Mouse (Mus musculus) limb, embryonic 12.5 days (tissue): ENCODE data around the gene Ptrh2. TPM values are rescaled to one million over a fixed set of nuclear protein-coding genes. Genes with fewer than 3 reads are reported as not detected.

Experiments used
- ATAC-seq: fragments of 200-750 bp; cut with Nextera tagmentation; 2 replicates; pipeline ENCODE4 v1.8.0; 2017; ENCODE audit warnings: low read depth, moderate TSS enrichment; ENCODE audit not compliant: insufficient number of reproducible peaks, insufficient read depth, low FRiP score, low TSS enrichment
- H3K27ac ChIP-seq: fragments of 300-500 bp; sonication (generic); 2 replicates; pipeline ENCODE4 v1.5.1; 2016; ENCODE audit warnings: mild to moderate bottlenecking, moderate library complexity
- H3K27me3 ChIP-seq: fragments of 300-500 bp; sonication (generic); 2 replicates; pipeline ENCODE4 v1.6.1; 2016; ENCODE audit warnings: mild to moderate bottlenecking, moderate library complexity
- H3K36me3 ChIP-seq: fragments of 300-500 bp; sonication (generic); 2 replicates; pipeline ENCODE4 v1.6.1; 2016; ENCODE audit warnings: mild to moderate bottlenecking, moderate library complexity
- H3K4me1 ChIP-seq: fragments of 300-500 bp; sonication (generic); replicated peaks from 2 replicates; pipeline ENCODE4 v1.6.1; 2016
- H3K4me2 ChIP-seq: fragments of 300-500 bp; sonication (generic); 2 replicates; pipeline ENCODE4 v1.6.1; 2016; ENCODE audit warnings: mild to moderate bottlenecking, moderate library complexity
- H3K4me3 ChIP-seq: fragments of 300-500 bp; sonication (generic); replicated peaks from 2 replicates; pipeline ENCODE4 v1.5.1; 2016; ENCODE audit warnings: mild to moderate bottlenecking
- H3K9ac ChIP-seq: fragments of 300-500 bp; sonication (generic); replicated peaks from 2 replicates; pipeline ENCODE4 v1.6.1; 2016; ENCODE audit warnings: mild to moderate bottlenecking, moderate library complexity
- H3K9me3 ChIP-seq: fragments of 300-500 bp; sonication (generic); 2 replicates; pipeline ENCODE4 v1.6.1; 2016; ENCODE audit warnings: mild to moderate bottlenecking, moderate library complexity
- WGBS: fragments of 180-500 bp; shearing (Covaris S2); methylation state at CpG from one replicate; pipeline ENCODE4 v1.1.7; 2016; 5-methylcytosine and 5-hydroxymethylcytosine counted together
- polyA plus RNA-seq: library from polyadenylated mRNA; unstranded; fragments of >200 nt; fragmentation: Nextera tagmentation; extraction: Ambion mirVana; gene quantifications from 2 replicates; pipeline ENCODE4 v1.2.1, GENCODE M21; 2016

Ptrh2 gene
- polyA plus RNA-seq, result 40.4 and 42.9 TPM in 2 replicates

DNA sequence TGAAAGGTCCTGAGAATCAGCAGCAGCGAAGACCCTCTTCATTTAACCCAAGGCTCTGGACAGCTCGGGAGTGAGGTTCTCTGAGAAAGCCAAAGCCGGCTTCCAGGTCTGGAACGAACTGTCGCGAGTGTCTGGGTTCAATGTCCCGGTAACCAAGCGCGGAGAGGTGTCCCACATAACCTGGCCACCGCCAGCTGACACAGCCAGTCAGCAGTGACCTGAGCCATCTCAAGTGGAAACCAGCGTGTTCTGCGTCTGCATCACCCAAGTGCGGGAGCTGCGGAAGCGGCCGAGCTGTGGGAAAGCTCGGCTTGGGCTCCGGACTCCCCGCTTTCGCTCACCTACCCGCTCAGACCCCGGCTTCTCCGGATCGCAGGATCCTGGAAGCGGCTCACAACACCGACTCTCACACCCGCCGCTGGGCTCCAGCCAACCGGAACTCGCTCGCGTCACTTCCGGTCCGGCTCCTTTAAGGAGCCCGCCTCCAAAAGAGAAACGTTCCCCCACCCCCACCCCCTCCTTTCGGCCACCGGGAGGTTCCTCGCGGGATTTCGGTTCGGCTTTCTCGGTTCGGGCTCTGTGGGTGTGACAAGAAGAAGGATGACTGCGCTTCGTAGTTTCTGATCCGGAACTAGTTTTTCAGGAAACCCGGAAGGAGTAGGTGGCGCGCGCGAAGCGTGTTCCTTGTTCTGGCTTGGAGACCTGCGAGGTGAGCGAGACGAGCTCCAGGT, at the start of gene Ptrh2, which contains the start of gene Vmp1:
Ptrh2 (plus strand) TSS at position 591 of the 731 bp plus-strand sequence.
Vmp1 (minus strand) TSS at position 442 of the 731 bp plus-strand sequence.
- peak; percentile 94 for ATAC-seq
- peaks cover 20% of the 10 kb centered on the region for H3K36me3 ChIP-seq
- no peaks in the 10 kb centered on the region for H3K9me3 ChIP-seq
- H3K27me3 ChIP-seq, result no peaks in the 10 kb centered on the region
- H3K4me2 ChIP-seq, result peak within 1 kb of the TSS; percentile 75
- peaks cover 21% of the 10 kb centered on the region for H3K4me1 ChIP-seq
- H3K4me3 ChIP-seq, result peak within 1 kb of the TSS; percentile 79
- peak within 1 kb of the TSS; percentile 83 for H3K9ac ChIP-seq
- under 1% methylated on average over 56 of the region's 56 CpGs for WGBS
- H3K27ac ChIP-seq, result peak within 1 kb of the TSS; percentile 91

GRCm38 (mm10) chr11:86634396-86634795, 49.4 kb upstream of the Ptrh2 start:
- H3K27ac ChIP-seq, result no peak overlapping the region
- H3K36me3 ChIP-seq, result peaks cover 17% of the 10 kb centered on the region; the same call in 1 of the 2 replicates
- no peaks in the 10 kb centered on the region for H3K9me3 ChIP-seq
- no peak overlapping the region for H3K4me2 ChIP-seq
- no peaks in the 10 kb centered on the region for H3K27me3 ChIP-seq
- 93% methylated on average over 6 of the region's 6 CpGs for WGBS
- no peaks in the 10 kb centered on the region for H3K4me1 ChIP-seq
- no peak for ATAC-seq
- H3K4me3 ChIP-seq, result no peak overlapping the region
- H3K9ac ChIP-seq, result no peak overlapping the region

DNA sequence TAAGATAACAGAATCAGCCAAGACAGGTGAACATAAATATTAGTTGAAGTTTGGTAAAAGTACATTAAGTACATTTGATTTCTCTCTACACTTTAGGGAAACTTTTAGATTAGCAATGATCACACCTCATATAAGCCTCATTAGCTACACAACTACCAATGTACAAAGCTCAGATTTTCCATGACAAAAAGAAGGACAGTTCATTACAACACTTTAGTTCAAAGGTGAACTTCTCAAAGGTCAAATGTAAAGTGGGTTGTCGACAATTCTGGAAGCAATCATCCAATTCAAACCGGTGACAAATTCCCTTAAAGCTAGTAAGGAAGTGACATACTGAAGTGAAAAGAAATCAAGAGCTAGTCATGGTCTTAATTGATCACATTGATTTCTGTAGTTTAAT, 46.1 kb upstream of the Ptrh2 start:
- H3K27me3 ChIP-seq, result no peaks in the 10 kb centered on the region
- WGBS, result 64% methylated on average over 2 of the region's 2 CpGs
- H3K27ac ChIP-seq, result no peak overlapping the region
- H3K4me3 ChIP-seq, result no peak overlapping the region
- H3K9ac ChIP-seq, result no peak overlapping the region
- no peaks in the 10 kb centered on the region for H3K4me1 ChIP-seq
- ATAC-seq, result no peak
- H3K36me3 ChIP-seq, result peaks cover 23% of the 10 kb centered on the region
- no peak overlapping the region for H3K4me2 ChIP-seq
- H3K9me3 ChIP-seq, result no peaks in the 10 kb centered on the region

DNA sequence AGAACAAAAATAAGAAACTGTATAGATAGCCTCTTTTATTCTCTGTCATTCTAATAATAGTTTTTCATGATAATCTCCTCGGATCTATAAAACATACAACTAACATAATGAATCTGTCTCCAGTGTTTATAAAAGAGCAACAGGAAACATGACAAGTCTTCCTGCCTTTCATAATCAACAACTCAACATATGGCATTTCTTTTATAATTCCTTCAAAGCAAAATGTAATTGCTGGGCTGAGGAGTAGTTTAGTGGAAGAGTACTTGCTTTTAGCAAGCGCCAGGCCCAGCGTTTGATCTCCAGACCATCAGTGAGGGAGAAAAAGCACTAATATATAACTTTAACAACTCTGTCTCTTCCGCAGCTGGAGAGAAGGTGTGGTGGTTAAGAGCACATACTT, 42.1 kb upstream of the Ptrh2 start:
- 71% methylated on average over 4 of the region's 4 CpGs for WGBS
- Histone ChIP-seq H3K27ac (no peak overlapping the region), H3K4me2 (no peak overlapping the region), H3K4me1 (0 out of 2 replicates have a peak, but pooled peaks cover 3% of the 10 kb centered on the region), H3K27me3 (no peaks in the 10 kb centered on the region), H3K9ac (no peak overlapping the region), H3K4me3 (no peak overlapping the region), H3K36me3 (peaks cover 22% of the 10 kb centered on the region), H3K9me3 (no peaks in the 10 kb centered on the region)
- no peak for ATAC-seq

DNA sequence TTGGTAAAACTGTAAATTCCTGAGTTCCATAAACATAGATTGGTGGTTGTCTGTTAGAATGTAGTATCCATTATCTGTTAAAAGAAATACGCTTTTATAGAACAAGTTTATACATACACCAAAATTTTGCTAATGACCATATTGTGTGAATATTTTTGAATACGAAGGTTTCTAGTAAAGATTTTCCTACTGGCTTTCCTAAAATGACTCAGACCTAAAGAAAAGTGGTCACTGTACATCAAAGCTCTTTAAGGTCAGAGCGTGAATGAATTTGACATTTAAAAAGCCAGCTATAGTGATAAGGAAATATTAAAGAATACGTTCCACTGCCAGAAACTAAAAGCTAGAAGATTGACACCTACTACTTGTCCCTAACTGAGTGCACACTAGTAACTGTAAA, 39.2 kb upstream of the Ptrh2 start:
- Histone ChIP-seq H3K4me1 (peaks cover 7% of the 10 kb centered on the region), H3K4me3 (no peak overlapping the region), H3K4me2 (no peak overlapping the region), H3K27ac (no peak overlapping the region), H3K27me3 (no peaks in the 10 kb centered on the region), H3K9ac (no peak overlapping the region), H3K9me3 (no peaks in the 10 kb centered on the region), H3K36me3 (peaks cover 22% of the 10 kb centered on the region)
- ATAC-seq, result no peak
- WGBS, result 97% methylated on average over 4 of the region's 4 CpGs

- WGBS, result 69% methylated on average over 7 of the region's 7 CpGs
- H3K4me2 ChIP-seq, result no peak overlapping the region
Measured at GRCm38 (mm10) chr11:86646136-86646834, 37.5 kb upstream of the Ptrh2 start.

GRCm38 (mm10) chr11:86646885-86647459, 36.8 kb upstream of the Ptrh2 start:
- Histone ChIP-seq H3K27me3 (no peaks in the 10 kb centered on the region), H3K9me3 (no peaks in the 10 kb centered on the region), H3K4me3 (no peak overlapping the region), H3K27ac (0 out of 2 replicates have a peak overlapping the region, but pooled peaks have one; percentile 2), H3K9ac (no peak overlapping the region), H3K4me1 (peaks cover 7% of the 10 kb centered on the region), H3K4me2 (no peak overlapping the region), H3K36me3 (peaks cover 16% of the 10 kb centered on the region)
- 93% methylated on average over 3 of the region's 3 CpGs for WGBS
- ATAC-seq, result no peak

More at GRCm38 (mm10) chr11:86646136-86646834, 37.5 kb upstream of the Ptrh2 start:
- no peak overlapping the region for H3K4me3 ChIP-seq
- H3K9ac ChIP-seq, result no peak overlapping the region
- H3K9me3 ChIP-seq, result no peaks in the 10 kb centered on the region
- peaks cover 16% of the 10 kb centered on the region for H3K36me3 ChIP-seq
- ATAC-seq, result no peak
- 0 out of 2 replicates have a peak overlapping the region, but pooled peaks have one; percentile 2 for H3K27ac ChIP-seq
- H3K27me3 ChIP-seq, result no peaks in the 10 kb centered on the region
- H3K4me1 ChIP-seq, result peaks cover 7% of the 10 kb centered on the region

DNA sequence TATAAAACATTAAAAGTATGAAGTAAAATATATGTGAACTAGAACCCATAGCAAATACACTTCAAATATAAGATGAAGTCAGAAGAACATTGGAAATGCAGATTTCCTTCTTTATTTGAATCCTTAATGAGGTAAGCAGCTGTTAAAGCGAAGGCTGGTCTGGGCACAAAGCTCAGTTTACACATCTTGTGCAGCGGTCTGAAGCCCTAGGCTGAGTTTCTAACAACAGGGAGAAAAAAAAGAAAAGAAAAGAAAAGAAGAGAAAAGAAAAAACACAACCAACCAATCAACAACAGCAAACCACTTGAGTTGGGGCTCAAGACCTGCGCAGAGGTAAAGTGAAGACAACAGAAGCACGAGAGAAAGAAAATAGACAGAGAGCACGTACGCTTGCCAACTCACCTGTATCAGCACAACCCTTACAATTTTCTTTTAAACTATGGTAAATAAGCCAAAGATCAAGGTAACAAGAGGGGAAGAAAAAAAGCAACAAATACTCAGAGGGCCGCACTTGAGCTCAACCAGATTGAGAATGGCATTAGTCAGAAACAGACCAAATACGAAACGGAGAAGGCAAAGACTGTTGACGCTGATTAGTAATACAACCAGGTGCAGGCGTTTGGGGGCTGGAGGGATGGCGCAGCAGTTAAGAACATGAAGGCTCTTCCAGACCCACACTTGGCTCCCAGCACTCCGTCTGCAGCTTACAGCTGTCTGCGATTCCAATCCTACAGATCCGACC, 35.9 kb upstream of the Ptrh2 start:
- H3K9me3 ChIP-seq, result no peaks in the 10 kb centered on the region
- H3K4me3 ChIP-seq, result no peak overlapping the region
- H3K4me2 ChIP-seq, result no peak overlapping the region
- peak overlapping the region; percentile 53 for H3K27ac ChIP-seq
- peaks cover 10% of the 10 kb centered on the region for H3K36me3 ChIP-seq
- H3K4me1 ChIP-seq, result peaks cover 7% of the 10 kb centered on the region
- WGBS, result 74% methylated on average over 15 of the region's 15 CpGs
- H3K27me3 ChIP-seq, result no peaks in the 10 kb centered on the region
- no peak for ATAC-seq
- no peak overlapping the region for H3K9ac ChIP-seq

- no peak overlapping the region for H3K4me3 ChIP-seq
- ATAC-seq, result no peak
Measured at GRCm38 (mm10) chr11:86649542-86649941, 34.2 kb upstream of the Ptrh2 start.

DNA sequence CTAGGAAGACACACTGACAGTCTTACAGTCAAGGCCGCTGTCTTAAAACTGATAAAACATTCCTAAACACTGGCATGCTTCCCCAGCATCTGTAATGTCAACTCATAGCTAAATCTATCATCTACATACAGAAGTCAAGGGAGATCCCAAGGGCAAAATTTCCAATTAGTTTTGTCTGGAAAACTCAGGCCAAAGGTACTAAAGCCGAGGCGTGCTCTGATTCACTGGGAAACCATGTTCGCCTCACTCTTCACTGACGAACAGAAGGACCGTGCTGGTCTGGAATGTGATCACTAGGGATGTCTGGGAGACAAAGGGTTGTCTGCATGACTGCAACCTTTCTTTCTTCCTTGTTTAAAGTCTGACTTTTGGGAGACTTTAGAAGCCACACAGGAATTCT, 33.1 kb upstream of the Ptrh2 start:
- whole genome bisulfite sequencing, result 87% methylated on average over 6 of the region's 6 CpGs
- no peak overlapping the region for H3K4me3 ChIP-seq
- H3K27me3 ChIP-seq, result no peaks in the 10 kb centered on the region
- H3K9ac ChIP-seq, result no peak overlapping the region
- H3K4me2 ChIP-seq, result no peak overlapping the region; the same call in 1 of the 2 replicates
- peaks cover 7% of the 10 kb centered on the region for H3K4me1 ChIP-seq
- ATAC-seq, result no peak
- H3K36me3 ChIP-seq, result no peaks in the 10 kb centered on the region
- H3K9me3 ChIP-seq, result no peaks in the 10 kb centered on the region
- H3K27ac ChIP-seq, result no peak overlapping the region

More at GRCm38 (mm10) chr11:86649542-86649941, 34.2 kb upstream of the Ptrh2 start:
- no peaks in the 10 kb centered on the region for H3K27me3 ChIP-seq
- peaks cover 7% of the 10 kb centered on the region for H3K4me1 ChIP-seq
- 86% methylated on average over 1 of the region's 1 CpGs for WGBS
- no peaks in the 10 kb centered on the region for H3K9me3 ChIP-seq
- peaks cover 3% of the 10 kb centered on the region; the same call in 1 of the 2 replicates for H3K36me3 ChIP-seq
- H3K4me2 ChIP-seq, result no peak overlapping the region
- no peak overlapping the region for H3K27ac ChIP-seq
- H3K9ac ChIP-seq, result no peak overlapping the region
